Mouse (Mus musculus) limb, embryonic 14.5 days (tissue): ENCODE data around the gene Nes. TPM values are rescaled to one million over a fixed set of nuclear protein-coding genes. Genes with fewer than 3 reads are reported as not detected.

Experiments used
- ATAC-seq: fragments of 200-750 bp; cut with Nextera tagmentation; 2 replicates; pipeline ENCODE4 v1.8.0; 2017; ENCODE audit warnings: low read depth, moderate number of reproducible peaks, moderate TSS enrichment; ENCODE audit not compliant: low FRiP score
- DNase-seq: peaks from one replicate; pipeline ENCODE4 v3.0.0-alpha.2; 2015; ENCODE audit warnings: low spot score
- H3K27ac ChIP-seq: fragments of 300-500 bp; sonication (generic); replicated peaks from 2 replicates; pipeline ENCODE4 v1.5.1; 2014; ENCODE audit warnings: low read depth, mild to moderate bottlenecking, low read length, moderate library complexity, mixed read lengths
- H3K27me3 ChIP-seq: fragments of 300-500 bp; sonication (generic); 2 replicates; pipeline ENCODE4 v1.6.1; 2014; ENCODE audit warnings: low read length, mixed read lengths; ENCODE audit not compliant: control insufficient read depth, insufficient read depth
- H3K36me3 ChIP-seq: fragments of 300-500 bp; sonication (generic); 2 replicates; pipeline ENCODE4 v1.6.1; 2014; ENCODE audit warnings: mild to moderate bottlenecking, low read length, moderate library complexity, mixed read lengths; ENCODE audit not compliant: control insufficient read depth, insufficient read depth
- H3K4me1 ChIP-seq: fragments of 300-500 bp; sonication (generic); 2 replicates; pipeline ENCODE4 v1.6.1; 2014; ENCODE audit warnings: antibody characterized with exemption, low read length, mixed read lengths; ENCODE audit not compliant: control insufficient read depth, insufficient read depth
- H3K4me2 ChIP-seq: fragments of 300-500 bp; sonication (generic); replicated peaks from 2 replicates; pipeline ENCODE4 v1.6.1; 2014; ENCODE audit warnings: low read depth, mild to moderate bottlenecking, low read length, moderate library complexity; ENCODE audit not compliant: severe bottlenecking
- H3K4me3 ChIP-seq: fragments of 300-500 bp; sonication (generic); replicated peaks from 2 replicates; pipeline ENCODE4 v1.5.1; 2014; ENCODE audit warnings: low read length
- H3K9ac ChIP-seq: fragments of 300-500 bp; sonication (generic); 2 replicates; pipeline ENCODE4 v1.6.1; 2014; ENCODE audit warnings: mild to moderate bottlenecking, low read depth, low read length, moderate library complexity; ENCODE audit not compliant: severe bottlenecking
- H3K9me3 ChIP-seq: fragments of 300-500 bp; sonication (generic); 2 replicates; pipeline ENCODE4 v1.6.1; 2016; ENCODE audit warnings: low read length; ENCODE audit not compliant: control insufficient read depth
- POLR2A ChIP-seq: fragments of 200-500 bp; IDR thresholded peaks from 2 replicates; pipeline ENCODE4 v1.8.0; 2012; ENCODE audit warnings: inconsistent platforms, mild to moderate bottlenecking, moderate library complexity, borderline replicate concordance; ENCODE audit not compliant: insufficient read depth, insufficient read length; ENCODE audit errors: extremely low read depth
- WGBS: fragments of 180-500 bp; shearing (Covaris S2); extraction: QIAGEN DNeasy Blood & Tissue Kit; methylation state at CpG from one replicate; pipeline ENCODE4 v1.1.7; 2014; 5-methylcytosine and 5-hydroxymethylcytosine counted together
- polyA plus RNA-seq, 2 experiments: library from polyadenylated mRNA; depleted of rRNA in 1 of 2; stranded (reverse) in 1 of 2; unstranded in 1 of 2; fragments of >200 nt; fragmentation: Nextera tagmentation in 1 of 2; extraction: Ambion mirVana in 1 of 2; gene quantifications; 2 replicates each; pipeline versions ENCODE4 v1.2.1 to v1.2.3; 2012 to 2014

The Nes gene
- polyA plus RNA-seq, 2 experiments, result 28.7 to 36.0 TPM

GRCm38 (mm10) chr3:88005822-88006786 lies 35.2 kb downstream of the Nes start:
- ATAC-seq (no peak), DNase-seq (no peak)
- peaks cover 30% of the 10 kb centered on the region for H3K27me3 ChIP-seq

GRCm38 (mm10) chr3:88010634-88011265 lies 39.9 kb downstream of the Nes start:
- TF ChIP-seq POLR2A, result no peak
- H3K9me3 ChIP-seq, result no peaks in the 10 kb centered on the region
- H3K27ac ChIP-seq, result no peak overlapping the region
- WGBS, result 9% methylated on average over 6 of the region's 6 CpGs
- no peak overlapping the region for H3K4me3 ChIP-seq
- no peak overlapping the region for H3K4me2 ChIP-seq
- DNase-seq (no peak), ATAC-seq (no peak)
- H3K27me3 ChIP-seq, result no peaks in the 10 kb centered on the region
- no peaks in the 10 kb centered on the region for H3K36me3 ChIP-seq
- no peak overlapping the region for H3K9ac ChIP-seq
- no peaks in the 10 kb centered on the region for H3K4me1 ChIP-seq

More at GRCm38 (mm10) chr3:88005822-88006786, 35.2 kb downstream of the Nes start:
- H3K9ac ChIP-seq, result no peak overlapping the region
- no peak overlapping the region for H3K27ac ChIP-seq
- no peaks in the 10 kb centered on the region for H3K36me3 ChIP-seq
- H3K9me3 ChIP-seq, result no peaks in the 10 kb centered on the region
- no peak overlapping the region for H3K4me2 ChIP-seq
- no peaks in the 10 kb centered on the region for H3K4me1 ChIP-seq
- no peak overlapping the region for H3K4me3 ChIP-seq
- TF ChIP-seq POLR2A, result no peak
- WGBS, result 76% methylated on average over 18 of the region's 18 CpGs

DNA sequence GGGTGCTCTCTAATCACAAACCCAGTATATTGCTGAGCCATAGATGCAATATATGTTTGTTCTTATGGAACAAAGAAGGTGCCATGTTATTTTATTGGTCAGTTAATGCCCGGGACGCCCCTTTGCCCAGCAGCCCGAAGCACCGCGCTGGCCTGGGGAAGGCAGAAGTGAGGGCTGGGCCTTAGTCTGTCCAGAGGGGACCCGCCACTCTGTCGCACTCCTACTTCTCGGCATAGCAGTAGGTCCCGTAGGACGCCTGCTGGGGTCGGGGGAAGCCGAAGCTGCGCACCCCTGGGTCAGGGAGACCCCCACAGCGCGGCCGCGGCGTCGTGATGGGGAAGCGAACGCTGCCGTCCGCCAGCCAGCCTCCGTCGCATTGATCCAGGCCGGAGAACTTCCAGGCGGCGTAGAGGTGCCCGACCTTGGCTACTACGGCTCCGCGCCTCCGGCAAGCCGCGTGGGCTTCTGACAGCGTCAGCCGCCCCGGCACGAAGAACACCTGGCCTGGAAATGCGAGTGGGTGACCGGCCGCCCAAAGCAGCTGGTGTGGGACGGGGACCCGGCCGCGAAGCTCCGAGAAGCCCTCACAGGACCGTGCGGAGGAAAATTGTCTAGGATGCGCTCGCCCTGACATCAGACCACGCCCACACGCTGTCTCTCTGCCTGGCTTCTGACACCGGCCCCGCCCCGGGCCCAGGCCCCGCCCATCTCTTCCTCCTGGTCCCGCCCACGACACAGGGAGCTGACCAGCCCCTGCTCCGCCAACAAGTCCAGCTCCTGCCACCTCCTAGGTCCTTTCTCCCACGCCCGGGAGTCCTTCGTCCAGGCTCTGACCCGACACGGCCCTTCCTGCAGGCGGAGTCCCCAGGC lies 51.7 kb downstream of the Nes start:
- Histone ChIP-seq H3K4me2 (peak overlapping the region; percentile 87), H3K27me3 (peaks cover 72% of the 10 kb centered on the region), H3K4me3 (peak overlapping the region; percentile 46), H3K9ac (peak overlapping the region; percentile 14; the same call in 1 of the 2 replicates), H3K9me3 (no peaks in the 10 kb centered on the region), H3K27ac (no peak overlapping the region), H3K36me3 (no peaks in the 10 kb centered on the region), H3K4me1 (peaks cover 6% of the 10 kb centered on the region)
- DNase-seq, result peak; percentile 77
- TF ChIP-seq POLR2A, result no peak
- WGBS, result under 1% methylated on average over 44 of the region's 66 CpGs
- ATAC-seq, result peak; percentile 86

GRCm38 (mm10) chr3:88023192-88024074 lies 52.6 kb downstream of the Nes start:
- Histone ChIP-seq H3K9ac (peak overlapping the region; percentile 14; the same call in 1 of the 2 replicates), H3K36me3 (no peaks in the 10 kb centered on the region), H3K27me3 (peaks cover 72% of the 10 kb centered on the region), H3K4me3 (peak overlapping the region; percentile 46), H3K4me2 (peak overlapping the region; percentile 87), H3K9me3 (no peaks in the 10 kb centered on the region), H3K27ac (no peak overlapping the region), H3K4me1 (peaks cover 6% of the 10 kb centered on the region)
- no peak for TF ChIP-seq POLR2A
- 0 out of 2 replicates have a peak, but pooled peaks have one; percentile 11 for ATAC-seq
- DNase-seq, result no peak
- WGBS, result under 1% methylated on average over 60 of the region's 81 CpGs
